Mouse (Mus musculus) CH12.LX (cell line): ENCODE data around the gene E2f2.
A peak's percentile ranks its signal among the peaks of the same experiment; 100 is the strongest.

Experiments used
- CTCF ChIP-seq, 2 experiments: IDR thresholded peaks in 1 of 2; conservative IDR thresholded peaks in 1 of 2; 2 replicates each; pipeline ENCODE4 v1.5.1; 2011 to 2012; ENCODE audit warnings: low read depth in 2 of 2, low read length in 2 of 2, improper control_type of control experiment in 1 of 2, inconsistent platforms in 1 of 2, mild to moderate bottlenecking in 1 of 2, moderate library complexity in 1 of 2
- EP300 ChIP-seq: IDR thresholded peaks from 2 replicates; pipeline ENCODE4 v1.6.1; 2011; ENCODE audit warnings: low read length, improper control_type of control experiment
- JUND ChIP-seq: conservative IDR thresholded peaks from 2 replicates; pipeline ENCODE4 v1.6.1; 2011; ENCODE audit warnings: low read depth, low read length, improper control_type of control experiment
- KAT2A ChIP-seq: IDR thresholded peaks from 2 replicates; pipeline ENCODE4 v1.6.1; 2012; ENCODE audit warnings: low read length, improper control_type of control experiment, inconsistent platforms; ENCODE audit not compliant: insufficient replicate concordance
- POLR2A ChIP-seq: IDR thresholded peaks from 2 replicates; pipeline ENCODE4 v1.6.1; 2011; ENCODE audit warnings: low read depth, mild to moderate bottlenecking, improper control_type of control experiment, low read length
- ZC3H11A ChIP-seq: IDR thresholded peaks from 2 replicates; pipeline ENCODE4 v1.6.1; 2012; ENCODE audit warnings: low read depth, mild to moderate bottlenecking, inconsistent platforms, low read length, improper control_type of control experiment
- ZKSCAN1 ChIP-seq: IDR thresholded peaks from 2 replicates; pipeline ENCODE4 v1.6.1; 2012; ENCODE audit warnings: low read depth, inconsistent platforms, low read length, improper control_type of control experiment, borderline replicate concordance

GRCm38 (mm10) chr4:136152821-136153220 lies 19.4 kb upstream of the E2f2 start:
- TF ChIP-seq KAT2A (no peak), ZKSCAN1 (no peak), CTCF (conservative IDR thresholded peaks at IDR 0.05 in 1 of 2, IDR thresholded peaks at IDR 0.05 in 1 of 2; ENCODE audit: low read depth in 2 of 2, low read length in 2 of 2) (peak in 1 of 2 experiments; percentile 40; a peak in 2 of 4 replicates), JUND (no peak), EP300 (no peak), POLR2A (no peak), ZC3H11A (no peak)
